Mouse (Mus musculus): Measurements from ENCODE around the gene Tgfb2.
A peak's percentile ranks its signal among the peaks of the same experiment; 100 is the strongest.

Gene Tgfb2

DNA sequence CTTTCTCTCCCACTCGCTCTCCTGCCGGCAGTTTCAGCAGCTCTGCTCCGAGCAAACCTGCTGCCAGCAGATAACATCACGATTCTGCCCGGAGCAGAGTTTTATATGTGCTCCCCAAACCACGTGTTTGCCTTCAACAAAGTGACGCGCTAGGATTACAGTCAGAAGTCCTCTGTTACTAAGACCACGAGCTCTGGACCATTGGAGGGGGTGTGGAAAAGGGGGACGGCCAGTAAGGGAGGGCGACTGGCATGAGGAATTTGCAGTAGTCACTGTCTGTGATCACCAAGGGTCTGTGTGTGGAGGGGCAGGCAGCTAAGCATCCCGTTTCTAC is at the start of gene Tgfb2:
TSS of gene Tgfb2 (minus strand) at position 75 of the 334 bp plus-strand sequence.
- DNase-seq (ENCODE audit: low spot score): peak; percentile 35

DNA sequence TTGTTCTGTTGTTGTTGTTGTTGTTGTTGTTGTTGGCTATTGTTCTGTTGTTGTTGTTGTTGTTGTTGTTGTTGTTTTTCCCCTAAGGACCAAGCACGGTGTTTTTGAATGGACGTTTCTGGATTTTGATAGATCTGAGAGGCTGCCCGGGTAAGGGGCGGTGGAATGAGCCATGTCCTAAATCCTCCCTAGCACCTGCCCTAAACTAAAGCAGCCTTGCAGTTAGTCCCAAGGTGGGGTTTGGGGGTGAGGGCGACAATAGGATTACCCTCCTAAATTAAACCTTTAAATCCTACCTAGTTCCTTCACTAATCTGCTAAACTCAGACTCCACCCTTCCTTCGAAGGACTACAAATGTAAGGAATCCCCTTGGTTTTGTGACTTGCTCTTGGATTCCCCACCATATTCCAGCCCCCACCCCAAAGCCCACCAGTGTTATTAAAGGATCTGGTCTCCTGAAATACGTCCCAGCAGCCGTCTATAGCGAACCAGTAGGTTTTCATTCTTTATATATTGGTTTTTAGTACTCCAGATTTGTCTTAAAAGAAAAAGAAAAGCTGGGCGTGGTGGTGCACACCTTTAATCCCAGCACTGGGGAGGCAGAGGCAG is 44.0 kb upstream of the Tgfb2 start:
- no peak for DNase-seq (ENCODE audit: low spot score)

DNA sequence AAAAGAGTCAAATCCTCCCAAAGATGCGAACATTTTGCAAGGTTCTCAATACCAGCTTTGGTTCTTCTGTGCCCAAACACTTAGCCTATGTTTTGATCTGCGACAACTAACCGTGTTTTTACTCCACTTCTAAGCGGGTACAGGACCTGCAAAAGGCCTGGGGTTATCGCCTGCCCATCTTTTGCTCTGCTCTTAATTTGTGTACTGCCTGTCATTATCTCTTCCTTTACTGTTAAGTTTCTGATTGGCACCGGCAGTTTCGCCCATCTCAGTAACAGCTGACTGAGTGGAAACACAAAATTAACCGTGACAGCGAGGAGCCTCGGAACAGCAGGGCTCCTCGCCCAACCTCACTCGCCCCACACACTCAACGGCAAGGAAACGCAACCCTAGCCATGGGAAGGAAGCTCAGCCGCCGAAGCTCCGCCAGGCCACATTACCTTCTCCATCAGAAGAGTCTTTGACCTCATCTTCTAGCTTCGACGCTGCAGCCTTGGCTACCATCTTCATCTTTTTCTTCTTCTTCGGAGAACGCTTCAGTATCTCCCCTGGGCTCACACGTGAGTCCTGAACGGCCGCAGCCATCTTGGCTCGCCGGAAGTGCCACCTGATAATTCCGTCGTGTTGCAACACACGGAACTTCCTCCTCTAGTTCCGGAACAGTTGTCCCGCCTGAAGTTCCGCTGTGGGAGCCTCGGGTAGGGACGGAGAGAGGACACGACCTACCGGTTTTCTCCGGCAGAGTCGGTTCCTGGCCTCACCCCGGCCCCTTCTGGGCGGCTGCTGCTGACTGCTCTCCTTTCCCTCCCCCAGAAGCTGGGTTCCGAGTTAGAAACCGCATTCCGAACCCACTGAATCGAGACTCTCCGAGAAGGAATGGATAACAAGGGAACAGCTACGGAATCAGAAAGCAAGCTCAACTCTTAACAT is 43.2 kb upstream of the Tgfb2 start, which contains the start of gene Rrp15:
TSS of gene Rrp15 (minus strand) at position 635 of the 930 bp plus-strand sequence.
- DNase-seq (ENCODE audit: low spot score): peak; percentile 86

GRCm38 (mm10) chr1:186739828-186740227 is 34.0 kb upstream of the Tgfb2 start:
- DNase-seq (ENCODE audit: low spot score): no peak

GRCm38 (mm10) chr1:186735537-186735936 is 29.7 kb upstream of the Tgfb2 start:
- no peak for DNase-seq (ENCODE audit: low spot score)

DNA sequence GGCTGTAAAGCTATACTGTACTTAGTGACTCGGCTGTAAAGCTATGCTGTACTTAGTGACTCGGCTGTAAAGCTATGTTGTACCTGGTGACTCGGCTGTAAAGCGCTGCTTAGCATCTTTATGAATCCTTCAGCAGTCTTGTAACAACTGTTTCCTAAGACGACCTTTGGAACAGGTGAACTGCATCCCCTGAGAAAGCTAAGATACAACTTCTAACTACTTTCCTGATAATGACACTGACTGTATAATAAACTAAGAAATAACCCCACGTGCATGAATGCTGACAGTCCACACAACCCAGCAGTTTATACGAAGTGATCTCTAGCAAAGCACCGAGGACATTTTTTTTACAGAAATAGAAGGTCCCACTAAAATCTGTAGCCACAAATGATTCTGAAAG is 27.3 kb upstream of the Tgfb2 start:
- DNase-seq (ENCODE audit: low spot score): no peak

GRCm38 (mm10) chr1:186728778-186729177 is 23.0 kb upstream of the Tgfb2 start:
- no peak for DNase-seq (ENCODE audit: low spot score)

- DNase-seq (ENCODE audit: low spot score): no peak
These were observed 20.3 kb upstream of the Tgfb2 start for GRCm38 (mm10) chr1:186726117-186726516.

DNA sequence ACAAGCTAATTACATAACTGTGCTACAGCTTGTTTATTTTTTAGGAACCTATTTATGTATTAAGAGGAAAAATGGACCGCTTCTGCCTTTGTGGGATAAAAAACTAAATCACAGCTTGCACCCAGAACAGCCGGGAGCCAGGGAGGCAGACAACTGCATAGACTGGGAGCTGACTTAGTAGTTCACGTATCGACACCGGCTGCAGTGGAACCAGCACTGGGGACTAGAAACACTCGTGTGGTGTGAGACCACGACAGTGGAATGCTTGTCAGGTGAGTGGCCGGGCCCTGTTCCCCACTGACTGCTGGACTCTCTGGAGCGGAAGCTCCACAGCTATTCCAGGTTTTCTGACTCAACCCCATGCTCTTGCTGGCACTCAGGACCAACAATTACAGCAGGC is 16.5 kb upstream of the Tgfb2 start:
- DNase-seq (ENCODE audit: low spot score): no peak

DNA sequence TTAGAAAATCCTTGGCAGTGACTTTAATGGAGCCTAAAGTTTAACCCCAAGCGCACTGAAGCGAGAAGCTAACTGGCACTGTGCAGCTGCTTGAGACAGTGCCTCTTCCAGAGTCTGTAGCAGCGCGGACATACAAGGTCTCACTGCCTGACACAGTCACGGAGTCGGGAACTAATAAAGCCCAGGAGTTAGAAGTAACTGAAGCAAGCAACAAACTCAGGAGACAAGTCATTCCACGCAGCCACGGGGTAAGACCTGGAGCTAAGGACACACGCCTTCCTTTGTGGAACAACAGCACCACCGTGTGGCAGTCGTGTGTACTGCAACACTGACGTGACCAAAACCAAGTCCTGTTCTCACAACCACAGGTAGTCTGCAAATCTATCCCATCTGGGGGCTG is 16.1 kb upstream of the Tgfb2 start:
- peak; percentile 70 for DNase-seq (ENCODE audit: low spot score)

GRCm38 (mm10) chr1:186721166-186721565 is 15.4 kb upstream of the Tgfb2 start:
- no peak for DNase-seq (ENCODE audit: low spot score)

DNA sequence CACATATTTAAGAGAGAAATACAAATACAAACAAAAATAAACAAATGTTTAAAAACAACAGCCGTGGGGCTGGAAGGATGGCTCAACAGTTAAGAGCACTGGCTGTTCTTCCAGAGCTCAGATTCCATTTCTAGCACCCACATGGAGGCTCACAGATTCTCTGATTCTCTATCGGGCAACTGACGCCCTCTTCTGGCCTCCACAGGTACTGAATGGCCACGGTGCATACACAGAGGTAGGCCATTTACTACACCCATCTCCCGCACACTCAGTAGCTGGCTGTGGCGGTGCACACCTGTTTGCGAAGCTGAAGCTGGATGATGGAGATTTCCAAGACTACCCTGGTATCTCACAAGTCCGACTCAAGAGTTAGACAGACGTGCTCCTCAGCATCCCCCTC is 13.9 kb upstream of the Tgfb2 start:
- no peak for DNase-seq (ENCODE audit: low spot score)

GRCm38 (mm10) chr1:186718881-186719280 is 13.1 kb upstream of the Tgfb2 start:
- DNase-seq (ENCODE audit: low spot score): no peak

DNA sequence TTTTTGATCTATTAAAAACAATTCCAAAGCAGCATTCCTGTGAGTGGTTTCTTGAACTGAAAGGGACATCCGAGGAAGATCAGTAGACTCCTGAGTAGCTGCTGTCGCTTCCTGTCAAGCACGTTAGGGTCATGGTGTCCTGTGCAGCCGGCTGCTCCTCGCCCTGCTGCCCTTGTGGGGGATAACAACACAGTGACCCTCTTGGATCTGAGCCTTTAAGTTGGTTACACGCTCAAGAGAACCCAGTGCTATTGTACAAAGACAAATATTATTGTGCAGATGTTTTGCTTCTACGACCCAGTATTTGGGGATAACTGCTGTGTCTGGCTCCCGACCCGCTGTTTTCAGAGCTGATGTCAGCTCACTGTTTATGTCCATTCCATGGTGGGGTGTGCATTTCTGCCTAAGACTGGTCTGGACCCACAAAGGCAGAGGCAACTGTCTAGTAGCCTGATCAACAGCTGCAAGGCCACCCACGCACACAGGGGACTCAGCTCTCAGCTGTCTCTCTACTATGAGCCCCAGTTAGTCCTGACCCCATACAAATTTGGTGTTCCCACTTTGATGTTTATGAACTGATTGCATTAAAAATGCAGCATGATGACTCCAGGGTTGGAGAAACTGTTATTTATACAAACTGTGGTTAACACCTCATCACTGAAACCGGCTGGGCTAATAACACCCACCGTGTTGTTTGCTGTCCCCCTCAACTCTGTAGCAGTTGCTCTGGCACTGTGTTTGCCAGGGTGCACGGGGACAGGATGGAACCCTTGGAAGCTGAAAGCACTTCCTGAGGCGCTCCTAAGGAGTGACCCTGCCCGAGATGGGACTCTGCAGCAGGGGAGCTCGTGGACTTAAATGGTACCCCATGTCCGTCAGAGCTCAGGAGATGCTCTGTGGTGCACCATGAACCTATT is 9.4 kb upstream of the Tgfb2 start:
- DNase-seq (ENCODE audit: low spot score): no peak

GRCm38 (mm10) chr1:186714215-186714614 is 8.4 kb upstream of the Tgfb2 start:
- no peak for DNase-seq (ENCODE audit: low spot score)

DNA sequence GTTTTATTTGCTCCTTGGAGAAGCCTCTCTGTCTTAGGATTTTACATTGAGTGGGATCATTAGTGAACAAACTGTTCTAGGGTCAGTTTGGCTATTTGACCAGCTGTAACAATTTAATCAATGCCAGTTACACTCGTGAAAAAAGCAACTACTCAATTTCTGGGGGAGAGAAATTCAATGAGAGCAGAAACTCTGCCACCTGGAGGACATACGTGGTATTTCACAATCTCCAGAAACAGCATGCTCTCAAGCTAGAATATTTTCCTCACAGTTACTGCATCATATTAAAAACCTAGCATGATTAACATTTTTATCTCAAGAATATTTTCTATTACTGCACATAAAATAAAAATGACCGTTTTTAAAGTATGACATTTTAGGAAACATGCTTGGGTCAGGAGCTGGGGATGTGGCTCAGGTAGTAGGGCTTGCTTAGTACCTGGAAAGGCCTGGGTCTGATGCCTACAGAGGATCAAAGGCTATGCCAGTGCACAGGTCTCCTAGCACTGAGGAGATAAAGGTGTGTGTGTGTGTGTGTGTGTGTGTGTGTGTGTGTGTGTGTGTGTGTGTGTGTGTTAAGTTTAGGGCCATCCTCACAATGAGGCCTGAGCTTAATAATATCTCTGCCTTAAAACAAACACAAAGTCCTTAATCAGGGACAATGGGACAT is 7.1 kb upstream of the Tgfb2 start:
- no peak for DNase-seq (ENCODE audit: low spot score)

DNA sequence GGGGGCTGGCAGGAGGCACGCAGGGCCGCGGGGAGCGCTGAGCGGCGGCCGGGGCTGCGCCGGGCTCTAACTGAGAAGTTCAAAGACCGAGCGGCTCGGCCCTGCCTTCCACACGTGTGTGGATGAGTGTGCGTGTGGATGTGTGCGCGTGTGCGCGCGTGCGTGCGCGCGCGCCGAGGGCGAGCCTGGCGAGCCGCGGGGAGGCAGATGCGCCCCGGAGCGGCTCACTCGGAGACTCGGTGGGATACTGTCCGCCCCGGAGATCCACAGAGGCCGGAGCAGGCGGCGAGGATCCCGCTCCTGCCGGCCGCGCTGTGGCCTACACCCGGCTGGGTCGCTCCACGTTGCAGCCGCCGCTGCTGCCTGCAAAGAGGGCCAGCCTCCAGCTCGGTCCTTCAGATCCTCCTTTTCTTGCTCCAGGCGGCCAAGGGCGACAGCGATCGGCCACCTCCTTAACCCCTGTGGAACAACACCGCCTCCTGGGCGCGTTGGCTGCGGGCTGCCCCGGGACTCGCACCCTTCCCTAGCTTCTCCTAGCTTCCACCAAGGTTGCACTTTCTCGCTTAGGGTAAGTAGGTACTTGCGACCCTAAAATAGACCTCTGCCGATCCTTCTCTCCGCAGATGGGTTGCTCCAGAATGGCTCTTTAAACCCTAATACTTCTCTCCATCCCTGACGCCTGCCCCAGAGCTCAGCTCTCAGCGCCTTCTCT is 430 bp downstream of the Tgfb2 start:
- DNase-seq (ENCODE audit: low spot score): peak; percentile 81

GRCm38 (mm10) chr1:186703980-186704701 is 1.6 kb downstream of the Tgfb2 start:
- peak; percentile 38 for DNase-seq (ENCODE audit: low spot score)

GRCm38 (mm10) chr1:186703256-186703979 is 2.4 kb downstream of the Tgfb2 start:
- no peak for DNase-seq (ENCODE audit: low spot score)
